Mouse (Mus musculus) spleen, adult 12 weeks (tissue): ENCODE results near the gene Aqp2.

Experiments
- DNase-seq: peaks from one replicate; pipeline ENCODE4 v3.0.0; 2022; ENCODE audit warnings: low spot score

Aqp2 gene

DNA sequence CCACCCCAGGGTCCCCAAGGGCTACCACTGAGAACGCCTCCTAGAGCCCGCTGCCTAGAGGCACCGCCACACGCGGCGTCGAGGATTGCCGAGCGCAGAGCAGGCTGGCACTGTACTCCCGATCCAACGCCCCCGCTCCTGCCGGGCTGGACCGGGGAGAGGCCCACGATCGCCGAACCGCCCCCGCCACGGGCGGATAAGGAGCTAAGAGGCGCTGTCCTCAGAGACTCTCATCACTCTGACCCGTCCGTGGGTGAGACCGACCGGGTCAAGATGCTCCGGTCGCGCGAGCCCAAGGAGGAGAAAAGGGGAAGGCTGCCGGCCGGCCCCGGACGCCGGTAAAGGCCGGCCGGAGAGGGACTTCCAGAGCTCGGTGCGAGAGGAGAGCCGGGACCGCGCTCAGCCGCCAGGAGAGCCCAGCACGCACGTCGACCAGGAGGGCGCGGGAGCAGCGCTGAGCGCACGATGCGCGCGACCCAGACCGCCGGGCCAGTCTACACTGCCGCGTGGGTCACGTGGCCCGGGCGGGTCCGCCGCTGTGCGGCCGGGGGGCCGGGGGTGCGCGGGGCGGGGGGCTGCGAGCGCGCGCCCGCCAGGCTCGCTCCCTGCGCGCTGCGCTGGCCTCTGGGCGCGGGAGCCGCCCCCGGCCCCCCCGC lies 11.7 kb downstream of the Aqp2 start, which contains the start of gene Aqp5:
Gene Aqp5 (plus strand): TSS at position 354 of the 656 bp plus-strand sequence.
- DNase-seq, result no peak

DNA sequence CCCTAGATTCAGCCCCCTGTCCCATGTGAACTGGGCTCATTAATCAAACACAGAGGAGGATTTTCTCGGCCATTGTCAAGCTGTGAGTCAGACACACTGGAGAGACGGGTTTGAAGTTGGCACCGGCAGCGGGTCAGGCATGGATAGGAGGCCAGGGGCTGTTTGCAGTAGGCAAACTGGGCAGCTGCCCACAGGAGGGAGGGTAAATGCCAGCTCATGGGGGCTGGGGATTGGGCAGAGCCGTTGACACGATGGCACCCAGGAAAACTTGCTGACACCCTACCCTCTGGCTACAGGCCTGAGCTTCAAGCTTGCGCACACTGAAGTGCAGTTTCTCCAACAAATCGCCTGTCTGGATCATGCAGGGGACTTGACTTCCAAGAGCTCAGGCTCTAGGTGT lies 13.3 kb downstream of the Aqp2 start:
- DNase-seq, result no peak

- no peak for DNase-seq
Observed at GRCm38 (mm10) chr15:99592877-99593276, 14.0 kb downstream of the Aqp2 start.

DNA sequence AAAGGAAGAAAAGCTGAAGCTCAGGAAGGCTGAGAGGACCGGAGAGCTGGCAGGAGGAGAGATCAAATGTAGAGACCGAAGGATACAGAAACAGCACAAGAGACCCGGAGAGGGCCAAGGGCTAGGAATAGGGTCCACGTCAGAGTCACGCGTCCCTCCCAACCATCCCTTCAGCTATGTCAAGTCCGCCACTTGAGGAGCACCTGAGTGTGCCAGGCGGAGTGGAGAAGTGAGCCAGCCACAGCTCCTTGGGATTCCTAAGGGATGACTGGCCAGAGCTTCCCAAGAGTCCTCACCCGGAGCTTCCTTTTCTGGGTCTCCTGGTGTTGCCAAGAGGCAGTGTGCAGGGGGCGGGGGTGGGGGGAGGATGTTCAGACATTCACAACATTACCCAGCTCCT lies 16.1 kb downstream of the Aqp2 start:
- DNase-seq, result no peak

DNA sequence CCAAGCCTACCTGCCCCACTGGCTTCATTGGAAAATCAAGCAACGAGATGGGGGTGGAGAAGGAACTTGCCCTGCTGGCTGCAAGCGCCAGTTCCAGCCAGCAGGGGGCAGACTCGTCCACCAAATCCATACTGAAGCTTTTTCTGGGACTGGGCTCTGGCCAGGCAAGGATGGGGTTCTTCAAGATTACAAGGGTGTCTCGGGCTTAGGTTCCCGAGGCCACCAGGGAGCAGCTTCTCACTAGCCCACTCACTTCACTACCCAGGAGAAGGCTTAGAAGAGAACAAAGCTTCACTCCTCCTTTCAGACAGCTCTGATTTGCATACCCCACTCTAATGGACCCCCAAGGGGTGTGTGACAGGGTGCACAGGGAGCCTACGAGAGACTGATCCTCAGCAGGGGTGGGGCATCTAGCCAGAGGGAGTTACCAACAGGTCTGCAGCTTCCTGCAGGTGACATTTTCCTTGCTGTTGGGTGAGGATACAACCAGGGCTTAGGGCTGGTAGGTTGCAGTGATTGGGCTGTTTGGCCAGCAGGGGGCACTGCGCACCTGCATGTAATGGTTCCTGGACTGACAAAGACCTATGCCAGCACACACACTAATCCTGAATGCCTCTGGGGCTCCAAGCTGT lies 17.3 kb downstream of the Aqp2 start:
- DNase-seq, result peak; percentile 60

DNA sequence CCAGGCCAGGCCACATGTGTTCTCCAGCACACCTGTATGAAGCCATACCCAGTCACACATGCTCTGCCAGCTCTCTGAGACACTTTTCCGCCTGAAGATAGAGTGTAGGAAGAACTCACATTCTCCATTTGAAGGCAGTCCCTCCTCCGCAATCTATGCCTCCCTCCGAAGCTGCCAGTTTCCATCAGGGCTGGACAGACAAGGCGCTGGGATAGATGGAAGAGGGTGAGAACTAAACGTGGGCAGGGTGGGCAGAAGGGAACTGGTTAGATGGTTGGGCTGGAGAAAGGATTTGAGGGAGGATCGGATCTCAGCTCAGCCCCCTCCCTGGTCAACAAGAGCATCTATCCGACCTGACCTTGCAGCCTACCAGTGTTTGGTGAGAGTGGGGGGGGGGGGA lies 18.0 kb downstream of the Aqp2 start:
- DNase-seq, result no peak

GRCm38 (mm10) chr15:99597596-99597995 lies 18.7 kb downstream of the Aqp2 start:
- no peak for DNase-seq

DNA sequence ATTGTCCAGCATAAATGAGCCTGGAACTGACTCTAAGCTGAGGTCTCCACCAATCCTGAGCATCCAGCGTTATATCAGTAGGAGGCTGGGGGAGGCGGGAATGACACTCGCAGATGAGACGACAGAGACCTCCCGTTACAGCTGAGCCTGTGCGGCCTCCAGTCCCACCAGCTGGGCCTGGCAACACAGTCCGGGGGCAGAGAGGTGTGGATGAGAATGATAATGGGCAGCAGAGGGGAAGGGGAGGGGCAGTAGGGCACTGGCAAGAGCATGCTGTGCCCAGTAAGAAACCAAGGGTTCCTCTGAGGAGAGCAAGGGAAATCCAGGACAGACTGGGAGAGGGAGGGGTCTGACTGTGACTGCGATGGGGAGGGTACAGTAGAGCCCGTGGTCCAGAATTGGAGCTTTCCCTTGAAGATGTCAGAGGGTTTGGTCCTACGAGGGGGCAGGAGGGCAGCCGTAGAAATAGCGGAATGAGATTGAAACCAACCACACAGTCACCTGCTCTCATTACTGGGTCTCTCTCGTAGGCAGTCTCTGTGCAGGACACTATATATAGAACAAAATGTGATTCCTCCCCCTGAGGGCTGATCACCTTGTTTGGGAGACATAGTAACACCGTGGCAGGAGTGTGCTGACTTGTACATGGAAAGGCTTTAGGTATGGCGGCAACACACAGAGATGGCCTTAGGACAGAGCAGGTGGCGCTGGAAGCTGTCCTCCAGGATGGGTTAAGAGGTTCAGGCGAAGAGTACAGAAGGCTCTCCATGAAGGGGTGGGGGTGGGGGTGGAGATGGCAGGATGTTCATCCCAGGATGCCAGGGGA lies 20.6 kb downstream of the Aqp2 start:
- no peak for DNase-seq

DNA sequence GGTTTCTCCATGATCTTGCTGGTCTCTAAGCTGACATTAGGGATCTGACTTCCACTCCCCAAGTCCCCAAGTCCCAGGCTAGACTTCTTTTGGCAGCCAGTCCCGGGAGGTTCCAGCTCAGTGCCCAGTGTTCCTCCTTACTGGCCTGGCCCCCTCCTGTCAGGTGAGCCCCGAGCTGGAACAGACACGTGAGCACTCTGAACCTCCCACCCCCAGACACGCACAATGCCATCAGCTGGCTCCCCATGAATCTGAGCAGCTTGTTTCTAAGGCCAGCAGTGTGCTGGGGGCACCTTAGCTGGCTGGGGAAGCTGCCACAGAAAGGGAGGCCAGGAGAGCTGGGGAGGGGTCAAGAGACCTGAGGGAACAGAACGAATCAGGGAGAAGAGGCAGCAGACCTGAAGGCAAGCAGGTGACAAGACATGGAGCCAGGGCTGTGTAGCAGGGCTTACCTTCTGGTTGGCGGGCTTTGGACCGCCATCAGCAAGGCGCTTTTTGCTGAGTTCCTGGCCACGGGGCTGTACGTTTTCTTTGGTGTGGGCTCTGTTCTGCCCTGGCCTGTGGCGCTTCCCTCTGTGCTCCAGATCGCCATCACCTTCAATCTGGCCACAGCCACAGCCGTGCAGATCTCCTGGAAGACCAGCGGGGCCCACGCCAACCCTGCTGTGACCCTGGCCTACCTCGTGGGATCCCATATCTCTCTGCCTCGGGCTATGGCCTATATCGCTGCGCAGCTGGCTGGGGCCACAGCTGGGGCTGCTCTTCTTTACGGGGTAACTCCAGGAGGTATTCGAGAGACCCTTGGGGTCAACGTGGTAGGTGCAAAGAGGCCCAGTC lies 22.3 kb downstream of the Aqp2 start, which contains the start of gene Aqp6:
Gene Aqp6 (plus strand): TSS at position 415 of the 837 bp plus-strand sequence.
- DNase-seq, result no peak

DNA sequence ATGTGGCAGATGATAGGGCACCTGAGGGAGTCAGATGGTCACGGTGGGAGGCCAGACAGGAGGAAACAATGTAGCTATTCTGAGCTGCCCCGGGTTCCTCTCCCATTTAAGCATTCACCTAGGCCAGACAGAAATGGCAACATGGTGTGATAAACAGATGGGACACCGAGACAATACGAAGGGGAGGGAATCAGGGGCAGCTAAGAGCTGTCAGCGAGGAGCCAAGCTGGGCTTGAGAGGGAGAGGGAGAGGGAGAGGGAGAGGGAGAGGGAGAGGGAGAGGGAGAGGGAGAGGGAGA lies 22.9 kb downstream of the Aqp2 start:
- DNase-seq, result no peak

DNA sequence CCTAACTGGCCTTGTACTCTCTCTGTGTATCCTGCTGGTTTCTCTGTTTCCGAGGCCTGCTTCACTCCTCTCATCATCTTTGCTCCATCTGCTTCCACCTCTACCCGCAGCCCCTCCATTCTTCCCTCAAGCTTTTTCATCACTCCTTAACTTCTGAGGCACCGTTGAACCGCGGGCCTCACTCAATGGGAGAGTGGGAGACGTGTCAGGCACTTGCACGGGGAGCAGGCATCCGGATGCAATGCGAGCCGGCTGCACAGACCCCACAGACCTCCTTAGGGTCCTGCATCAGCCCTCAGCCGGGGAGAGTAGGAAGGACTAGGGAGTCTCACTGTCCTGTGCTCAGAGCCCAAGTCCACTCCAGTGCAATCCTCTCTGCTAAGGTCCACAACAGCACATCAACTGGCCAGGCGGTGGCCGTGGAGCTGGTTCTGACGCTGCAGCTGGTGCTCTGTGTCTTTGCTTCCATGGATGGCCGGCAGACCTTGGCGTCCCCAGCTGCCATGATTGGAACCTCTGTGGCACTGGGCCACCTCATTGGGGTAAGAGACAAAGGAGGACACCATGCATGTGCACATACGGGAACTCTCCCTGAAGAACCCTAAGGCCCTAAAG lies 23.5 kb downstream of the Aqp2 start:
- no peak for DNase-seq

DNA sequence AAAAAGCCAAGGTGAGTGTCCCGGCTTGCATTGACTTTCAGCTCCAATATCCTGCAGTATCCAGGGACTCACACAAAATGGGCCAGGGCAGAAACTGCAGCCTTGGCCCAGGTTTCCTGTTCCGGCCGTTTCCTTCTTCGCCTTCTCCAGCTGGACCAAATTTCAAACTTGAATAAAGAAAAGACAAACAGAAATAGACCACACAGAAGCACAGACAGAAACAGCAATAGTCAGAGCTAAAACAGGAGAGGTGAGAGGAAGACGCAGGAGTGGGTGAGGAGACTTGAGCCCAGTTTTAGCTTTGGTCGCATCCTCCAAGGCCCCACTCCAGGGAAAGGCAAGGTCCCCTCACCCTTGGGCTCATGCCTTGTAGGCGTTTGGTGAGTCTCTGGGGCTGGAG lies 24.4 kb downstream of the Aqp2 start:
- DNase-seq, result no peak

DNA sequence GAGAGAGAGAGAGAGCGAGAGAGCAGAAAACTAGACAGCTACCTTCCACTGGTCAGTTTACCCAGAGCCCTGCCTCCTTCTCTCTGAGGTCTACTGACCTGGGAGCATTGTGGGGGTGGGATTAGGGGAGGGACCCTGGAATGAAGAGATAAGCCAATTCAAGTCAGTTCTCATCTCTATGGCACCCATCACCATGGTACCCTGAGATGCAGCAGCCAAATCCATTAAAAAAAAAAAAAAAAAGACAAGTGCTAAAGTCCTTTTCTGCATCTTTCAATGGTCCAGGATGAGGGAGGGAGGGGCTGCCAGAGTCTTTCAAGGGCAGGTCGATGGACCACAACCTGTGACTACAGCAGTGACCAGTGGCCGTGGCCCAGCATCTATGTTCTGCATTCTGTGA lies 26.7 kb downstream of the Aqp2 start:
- DNase-seq, result no peak

- DNase-seq, result no peak
Observed at GRCm38 (mm10) chr15:99606515-99606914, 27.7 kb downstream of the Aqp2 start.

DNA sequence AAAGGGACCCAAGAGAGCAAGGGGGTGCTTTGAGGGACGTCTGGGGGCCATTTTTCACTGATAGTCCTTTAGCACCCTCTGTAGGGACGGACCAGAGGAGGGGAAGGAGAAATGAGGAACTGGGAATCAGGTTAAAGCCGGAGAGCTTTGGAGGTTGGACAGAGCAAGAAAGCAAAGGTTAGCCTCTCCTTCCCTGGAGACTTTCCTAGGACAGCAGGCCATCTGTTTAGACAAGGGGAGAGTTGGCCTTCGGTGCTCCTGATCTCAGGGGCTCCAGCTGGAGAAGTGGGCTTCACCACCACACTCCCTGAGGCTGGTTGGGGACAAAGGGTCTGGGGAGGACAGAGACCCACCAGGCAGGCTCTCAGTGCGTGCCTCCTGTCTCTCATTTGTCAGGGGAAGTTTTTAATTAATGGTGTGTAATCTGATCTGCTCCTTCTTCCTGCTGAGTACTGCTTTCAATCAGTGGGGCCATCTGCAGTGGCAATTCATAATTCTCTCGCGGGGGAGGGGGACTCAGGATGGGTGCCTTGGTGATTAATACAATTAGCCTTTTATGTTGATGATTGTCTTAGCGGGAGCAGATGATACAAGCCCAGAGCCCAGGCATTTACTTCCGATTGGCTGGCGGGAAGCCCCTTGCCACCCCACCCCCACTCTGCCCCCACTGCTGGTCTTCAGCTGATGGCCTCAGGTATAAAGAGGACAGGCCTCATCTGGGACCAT lies 28.7 kb downstream of the Aqp2 start:
- no peak for DNase-seq

DNA sequence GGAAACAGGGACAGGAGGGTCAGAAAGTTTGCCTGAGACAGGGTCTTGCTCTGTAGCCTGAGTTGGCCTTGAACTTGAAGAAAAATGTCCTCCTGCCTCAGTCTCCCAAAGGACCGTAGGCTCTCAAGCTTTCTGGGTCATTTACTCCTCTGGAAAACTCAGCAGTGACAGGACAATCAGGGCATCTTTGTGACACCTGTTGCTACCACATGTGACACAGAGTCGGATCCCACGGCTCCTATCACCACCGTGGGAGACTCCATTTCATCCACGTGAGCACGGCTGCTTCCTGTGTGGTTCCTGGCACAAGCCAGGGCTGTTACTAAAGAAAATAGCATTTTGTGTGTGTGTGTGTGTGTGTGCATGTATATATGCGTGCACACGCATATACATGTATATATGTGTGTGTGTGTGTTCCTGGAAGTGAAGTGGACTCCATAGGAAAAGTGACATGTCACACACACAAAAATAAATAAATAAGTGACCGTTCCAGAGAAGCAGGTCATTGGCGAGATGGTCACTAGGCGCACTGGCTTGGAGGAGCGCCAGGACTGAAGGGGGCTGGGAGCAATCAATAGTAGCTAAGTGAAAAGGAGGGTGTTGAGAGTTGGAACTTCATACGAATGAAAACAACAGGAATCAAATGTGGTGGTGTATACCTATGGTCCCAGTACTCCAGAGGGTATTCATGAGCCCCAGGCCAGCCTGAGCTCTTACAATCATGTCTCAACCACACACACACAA lies 29.7 kb downstream of the Aqp2 start:
- no peak for DNase-seq

DNA sequence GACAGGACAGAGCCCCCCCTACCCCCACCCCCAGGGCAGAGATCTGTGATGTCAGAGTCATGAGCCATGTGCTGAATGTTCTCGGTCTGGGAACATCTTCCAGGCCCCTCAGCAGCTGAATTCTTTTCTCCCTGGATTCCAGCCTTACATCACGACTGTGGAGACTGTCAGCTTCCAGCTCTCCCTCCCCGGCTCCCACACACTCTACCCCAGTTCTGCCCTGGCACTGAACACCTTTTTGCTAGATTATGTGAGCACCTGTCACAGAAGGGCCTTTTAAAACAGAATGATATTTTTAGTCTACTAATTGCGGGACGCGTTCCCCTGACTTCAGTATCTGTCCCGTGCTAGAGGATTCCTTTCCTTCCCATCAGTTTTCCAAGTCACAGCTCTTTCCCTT lies 32.7 kb downstream of the Aqp2 start:
- DNase-seq, result no peak

- no peak for DNase-seq
Observed at GRCm38 (mm10) chr15:99614273-99614672, 35.4 kb downstream of the Aqp2 start.

- DNase-seq, result no peak
Observed at GRCm38 (mm10) chr15:99614753-99615152, 35.9 kb downstream of the Aqp2 start.

DNA sequence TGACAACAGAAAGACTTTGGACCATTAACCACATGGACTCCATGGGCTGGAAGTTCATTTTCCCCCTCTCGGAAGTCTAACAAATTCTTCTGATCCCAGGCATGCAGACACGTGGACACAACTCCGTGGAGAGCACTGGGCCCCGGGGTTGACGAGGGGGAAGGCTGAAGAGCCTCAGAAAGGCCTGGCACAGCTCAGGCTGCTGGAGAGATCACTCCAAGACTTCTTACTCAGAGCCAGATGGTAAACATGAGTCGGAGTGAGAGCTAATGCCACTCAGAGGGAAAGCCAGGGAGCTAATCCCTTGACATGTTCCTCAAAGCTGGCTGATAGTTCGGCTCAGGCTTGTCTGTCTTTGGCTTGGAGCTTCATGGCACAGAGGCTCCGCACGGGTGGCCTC lies 36.4 kb downstream of the Aqp2 start:
- no peak for DNase-seq

GRCm38 (mm10) chr15:99618595-99618994 lies 39.7 kb downstream of the Aqp2 start:
- DNase-seq, result no peak
